Mouse (Mus musculus) lung, adult 2 months (tissue): Measurements from ENCODE around the gene Rpn1. TPM values are rescaled to one million over a fixed set of nuclear protein-coding genes. Genes with fewer than 3 reads are reported as not detected.

Source experiments
- DNase-seq: peaks from one replicate; pipeline ENCODE4 v3.0.0; 2022
- H3K4me1 ChIP-seq: fragments of 200-500 bp; 2 replicates; pipeline ENCODE4 v1.6.1; 2011; ENCODE audit warnings: low read length; ENCODE audit not compliant: control insufficient read depth, insufficient read depth
- H3K4me3 ChIP-seq: fragments of 200-500 bp; replicated peaks from 2 replicates; pipeline ENCODE3; 2011; ENCODE audit warnings: low read depth, mild to moderate bottlenecking, control low read depth, low read length; ENCODE audit errors: extremely low read depth
- CTCF ChIP-seq: fragments of 200-500 bp; IDR thresholded peaks from 2 replicates; pipeline ENCODE4 v1.5.1; 2011; ENCODE audit warnings: mild to moderate bottlenecking, low read length, control low read depth; ENCODE audit not compliant: insufficient read depth
- POLR2A ChIP-seq: fragments of 200-500 bp; IDR thresholded peaks from 2 replicates; pipeline ENCODE4 v1.6.1; 2011; ENCODE audit warnings: low read depth, mild to moderate bottlenecking, control low read depth, low read length, borderline replicate concordance; ENCODE audit errors: extremely low read depth
- WGBS: fragments of 180-500 bp; shearing (Covaris S2); methylation state at CpG from one replicate; pipeline ENCODE4 v1.1.7; 2018; 5-methylcytosine and 5-hydroxymethylcytosine counted together
- polyA plus RNA-seq: library from polyadenylated mRNA; depleted of rRNA; stranded (reverse); fragments of >200 nt; gene quantifications from 2 replicates; pipeline ENCODE4 v1.2.3, GENCODE M21; 2012

The Rpn1 gene
- polyA plus RNA-seq, 1 experiment: 179 TPM

GRCm38 (mm10) chr6:88132051-88132450, 47.8 kb downstream of the Rpn1 start:
- H3K4me1 ChIP-seq: peaks cover 22% of the 10 kb centered on the region
- H3K4me3 ChIP-seq: no peak overlapping the region
- no peak for DNase-seq
- 29% methylated on average over 17 of the region's 17 CpGs for WGBS
- TF ChIP-seq POLR2A (no peak), CTCF (no peak)

GRCm38 (mm10) chr6:88133061-88133460, 48.8 kb downstream of the Rpn1 start:
- Histone ChIP-seq H3K4me1 (peaks cover 26% of the 10 kb centered on the region), H3K4me3 (no peak overlapping the region)
- TF ChIP-seq POLR2A: no peak
- no peak for TF ChIP-seq CTCF
- 90% methylated on average over 6 of the region's 6 CpGs for WGBS
- DNase-seq: no peak

GRCm38 (mm10) chr6:88133878-88134277, 49.6 kb downstream of the Rpn1 start:
- DNase-seq: no peak
- Histone ChIP-seq H3K4me3 (no peak overlapping the region), H3K4me1 (peaks cover 30% of the 10 kb centered on the region)
- WGBS: 58% methylated on average over 6 of the region's 6 CpGs
- no peak for TF ChIP-seq CTCF
- TF ChIP-seq POLR2A: no peak

- 11% methylated on average over 15 of the region's 15 CpGs for WGBS
- Histone ChIP-seq H3K4me1 (peaks cover 46% of the 10 kb centered on the region), H3K4me3 (peak overlapping the region; percentile 22)
- DNase-seq: peak; percentile 34
- TF ChIP-seq POLR2A (no peak), CTCF (no peak)
Observed at GRCm38 (mm10) chr6:88136201-88136631, 51.9 kb downstream of the Rpn1 start.

- Histone ChIP-seq H3K4me1 (peaks cover 40% of the 10 kb centered on the region), H3K4me3 (no peak overlapping the region)
- no peak for TF ChIP-seq CTCF
- TF ChIP-seq POLR2A: no peak
- WGBS: 54% methylated on average over 3 of the region's 3 CpGs
- DNase-seq: no peak
Observed at GRCm38 (mm10) chr6:88138485-88138884, 54.2 kb downstream of the Rpn1 start.

GRCm38 (mm10) chr6:88140264-88140663, 56.0 kb downstream of the Rpn1 start:
- TF ChIP-seq POLR2A (no peak), CTCF (no peak)
- 24% methylated on average over 8 of the region's 8 CpGs for WGBS
- no peak overlapping the region for H3K4me3 ChIP-seq
- peaks cover 31% of the 10 kb centered on the region for H3K4me1 ChIP-seq
- peak; percentile 52 for DNase-seq

GRCm38 (mm10) chr6:88145793-88146192, 61.5 kb downstream of the Rpn1 start:
- no peak overlapping the region for H3K4me3 ChIP-seq
- 65% methylated on average over 4 of the region's 4 CpGs for WGBS
- H3K4me1 ChIP-seq: peaks cover 23% of the 10 kb centered on the region
- no peak for DNase-seq
- TF ChIP-seq CTCF (no peak), POLR2A (no peak)

- peaks cover 20% of the 10 kb centered on the region for H3K4me1 ChIP-seq
- DNase-seq: no peak
- WGBS: 51% methylated on average over 8 of the region's 8 CpGs
- H3K4me3 ChIP-seq: no peak overlapping the region
- TF ChIP-seq CTCF (no peak), POLR2A (peak; percentile 44; the same call in 1 of the 2 replicates)
Observed at GRCm38 (mm10) chr6:88146576-88146975, 62.3 kb downstream of the Rpn1 start.

GRCm38 (mm10) chr6:88147411-88148003, 63.2 kb downstream of the Rpn1 start:
- Histone ChIP-seq H3K4me3 (peak overlapping the region; percentile 42), H3K4me1 (peaks cover 20% of the 10 kb centered on the region)
- DNase-seq: peak; percentile 65
- TF ChIP-seq CTCF: no peak
- TF ChIP-seq POLR2A: peak; percentile 65; the same call in 1 of the 2 replicates
- 26% methylated on average over 16 of the region's 16 CpGs for WGBS

- H3K4me3 ChIP-seq: no peak overlapping the region
- no peak for DNase-seq
- 73% methylated on average over 4 of the region's 4 CpGs for whole genome bisulfite sequencing
- TF ChIP-seq CTCF: peak; percentile 24; the same call in 1 of the 2 replicates
- no peak for TF ChIP-seq POLR2A
- H3K4me1 ChIP-seq: peaks cover 13% of the 10 kb centered on the region
Observed at GRCm38 (mm10) chr6:88151335-88151734, 67.1 kb downstream of the Rpn1 start.
